ENCODE assay signal across 8 mouse cellular contexts in genomic region chr3:36551343-36551742, GRCm38 (mm10). TPM values are rescaled to one million over a fixed set of nuclear protein-coding genes. Genes with fewer than 3 reads are reported as not detected.
A peak's percentile ranks its signal among the peaks of the same experiment; 100 is the strongest.
DNase-seq lines count a peak whose midpoint lies in the region; ATAC-seq and TF ChIP-seq lines count a peak whose summit lies in the region.

No protein-coding gene starts in this region.

- WGBS in embryonic facial prominence, embryonic 11.5 days = 33% methylated on average over 9 of the region's 9 CpGs
- 55% methylated on average over 9 of the region's 9 CpGs for WGBS in heart, embryonic 13.5 days
- 12% methylated on average over 9 of the region's 9 CpGs for WGBS in midbrain, embryonic 11.5 days
- WGBS in stomach, embryonic 16.5 days = 39% methylated on average over 9 of the region's 9 CpGs

- no peaks in the 10 kb centered on the region for H3K9me3 ChIP-seq in embryonic facial prominence, embryonic 11.5 days (replicated peaks; ENCODE audit: control insufficient read depth, low read length)
- H3K9me3 ChIP-seq in heart, embryonic 13.5 days = no peaks in the 10 kb centered on the region
- no peaks in the 10 kb centered on the region for H3K9me3 ChIP-seq in midbrain, embryonic 11.5 days (ENCODE audit: control insufficient read depth, low read length)
- H3K9me3 ChIP-seq in stomach, embryonic 16.5 days (replicated peaks; ENCODE audit: control insufficient read depth, low read length) = no peaks in the 10 kb centered on the region

- H3K36me3 ChIP-seq in embryonic facial prominence, embryonic 11.5 days (replicated peaks; ENCODE audit: control insufficient read depth, insufficient read depth, low read depth, low read length) = no peaks in the 10 kb centered on the region; the same call in 1 of the 2 replicates
- H3K36me3 ChIP-seq in heart, embryonic 13.5 days = peaks cover 26% of the 10 kb centered on the region
- peaks cover 11% of the 10 kb centered on the region for H3K36me3 ChIP-seq in midbrain, embryonic 11.5 days (ENCODE audit: control insufficient read depth, insufficient read depth, low read length)
- H3K36me3 ChIP-seq in stomach, embryonic 16.5 days (ENCODE audit: control insufficient read depth, insufficient read depth, low read length) = no peaks in the 10 kb centered on the region

- no peaks in the 10 kb centered on the region for H3K4me1 ChIP-seq in embryonic facial prominence, embryonic 11.5 days (ENCODE audit: control insufficient read depth, insufficient read depth, low read length)
- peaks cover 14% of the 10 kb centered on the region for H3K4me1 ChIP-seq in heart, embryonic 13.5 days
- peaks cover 3% of the 10 kb centered on the region; the same call in 1 of the 2 replicates for H3K4me1 ChIP-seq in midbrain, embryonic 11.5 days (ENCODE audit: control insufficient read depth, insufficient read depth, low read length)
- 0 out of 2 replicates have a peak, but pooled peaks cover 5% of the 10 kb centered on the region for H3K4me1 ChIP-seq in stomach, embryonic 16.5 days (ENCODE audit: control insufficient read depth, insufficient read depth, low read length)

- no peak for TF ChIP-seq CTCF in layer of hippocampus, adult 2 months (conservative IDR thresholded peaks at IDR 0.05)
- TF ChIP-seq CTCF in left cerebral cortex, adult 2 months (IDR thresholded peaks at IDR 0.05) = no peak

- H3K4me3 ChIP-seq in layer of hippocampus, adult 2 months = peak overlapping the region; percentile 79
- no peak overlapping the region; the same call in 1 of the 2 replicates for H3K4me3 ChIP-seq in embryonic facial prominence, embryonic 11.5 days (ENCODE audit: low read depth, low read length)
- peak overlapping the region; percentile 68; the same call in 1 of the 2 replicates for H3K4me3 ChIP-seq in heart, embryonic 13.5 days
- H3K4me3 ChIP-seq in left cerebral cortex, adult 2 months = peak overlapping the region; percentile 74
- 0 out of 2 replicates have a peak overlapping the region, but pooled peaks have one; percentile 86 for H3K4me3 ChIP-seq in midbrain, embryonic 11.5 days (ENCODE audit: low read depth, low read length)
- H3K4me3 ChIP-seq in stomach, embryonic 16.5 days (replicated peaks; ENCODE audit: low read length) = no peak overlapping the region

- peak overlapping the region; percentile 93 for H3K27ac ChIP-seq in layer of hippocampus, adult 2 months
- H3K27ac ChIP-seq in embryonic facial prominence, embryonic 11.5 days (replicated peaks; ENCODE audit: low read depth, low read length) = no peak overlapping the region
- H3K27ac ChIP-seq in heart, embryonic 13.5 days (replicated peaks) = no peak overlapping the region
- H3K27ac ChIP-seq in left cerebral cortex, adult 2 months = peak overlapping the region; percentile 87
- H3K27ac ChIP-seq in midbrain, embryonic 11.5 days (ENCODE audit: low read depth, low read length) = peak overlapping the region; percentile 90
- no peak overlapping the region for H3K27ac ChIP-seq in stomach, embryonic 16.5 days (ENCODE audit: low read length)

- peak overlapping the region; percentile 30; the same call in 1 of the 2 replicates for H3K9ac ChIP-seq in embryonic facial prominence, embryonic 11.5 days (replicated peaks; ENCODE audit: low read length)
- H3K9ac ChIP-seq in heart, embryonic 13.5 days = 0 out of 2 replicates have a peak overlapping the region, but pooled peaks have one; percentile 34
- H3K9ac ChIP-seq in midbrain, embryonic 11.5 days (ENCODE audit: low read length) = peak overlapping the region; percentile 79
- H3K9ac ChIP-seq in stomach, embryonic 16.5 days (ENCODE audit: low read length) = no peak overlapping the region

- DNase-seq in layer of hippocampus, adult 2 months (ENCODE audit: low spot score in 2 of 2) = peak in 1 of 2 experiments; percentile 23
- DNase-seq in layer of hippocampus, adult 9-10 months (ENCODE audit: low spot score) = no peak
- peak; percentile 42 for DNase-seq in embryonic facial prominence, embryonic 11.5 days (ENCODE audit: low spot score)
- DNase-seq in left cerebral cortex, adult 2 months (ENCODE audit: extremely low spot score in 1 of 2, low spot score in 2 of 2) = peak; percentile 20 to 23
- peak; percentile 92 for DNase-seq in midbrain, embryonic 11.5 days (ENCODE audit: low spot score, missing footprints)
- DNase-seq in ovary, postnatal 10 days (ENCODE audit: low spot score) = no peak

- no peaks in the 10 kb centered on the region for H3K27me3 ChIP-seq in embryonic facial prominence, embryonic 11.5 days (ENCODE audit: control insufficient read depth, insufficient read depth, low read length)
- H3K27me3 ChIP-seq in heart, embryonic 13.5 days (replicated peaks) = no peaks in the 10 kb centered on the region; the same call in 1 of the 2 replicates
- no peaks in the 10 kb centered on the region for H3K27me3 ChIP-seq in midbrain, embryonic 11.5 days (ENCODE audit: control insufficient read depth, insufficient read depth, low read length)
- H3K27me3 ChIP-seq in stomach, embryonic 16.5 days (ENCODE audit: control insufficient read depth, insufficient read depth, low read length) = no peaks in the 10 kb centered on the region

- peak overlapping the region; percentile 16; the same call in 1 of the 2 replicates for H3K4me2 ChIP-seq in embryonic facial prominence, embryonic 11.5 days (ENCODE audit: low read depth, low read length)
- H3K4me2 ChIP-seq in heart, embryonic 13.5 days = peak overlapping the region; percentile 92
- H3K4me2 ChIP-seq in midbrain, embryonic 11.5 days = peak overlapping the region; percentile 72
- H3K4me2 ChIP-seq in stomach, embryonic 16.5 days (ENCODE audit: low read depth, low read length) = peak overlapping the region; percentile 83

- intact Hi-C loops in left cerebral cortex, adult 2 months (cut with DNase I) = no loop called here

- ATAC-seq in embryonic facial prominence, embryonic 11.5 days (replicated peaks; ENCODE audit: insufficient number of reproducible peaks, low FRiP score, low TSS enrichment, low read depth) = no peak
- ATAC-seq in heart, embryonic 13.5 days (ENCODE audit: extremely low read depth, insufficient number of reproducible peaks, low FRiP score, low TSS enrichment) = no peak
- ATAC-seq in midbrain, embryonic 11.5 days (ENCODE audit: low FRiP score) = peak; percentile 80
- no peak for ATAC-seq in stomach, embryonic 16.5 days (ENCODE audit: insufficient read depth, low FRiP score)

RNA-seq across cellular contexts. Expression of gene Exosc9, which starts 1.1 kb away (rescaled TPM):
- total RNA-seq in layer of hippocampus, adult 2 months (2021) = 10 to 100 TPM; 38.4 to 40.7 TPM
- 89.1 and 90.5 TPM in 2 replicates for polyA plus RNA-seq in embryonic facial prominence, embryonic 11.5 days (2014; fragmentation: Nextera tagmentation; extraction: Ambion mirVana)
- 51.5 and 58.6 TPM in 2 replicates for polyA plus RNA-seq in heart, embryonic 13.5 days (2015; fragmentation: Nextera tagmentation; extraction: Ambion mirVana)
- total RNA-seq in left cerebral cortex, adult 2 months (2021) = 10 to 100 TPM; 37.2 to 42.7 TPM
- polyA plus RNA-seq in midbrain, embryonic 11.5 days (2014; fragmentation: Nextera tagmentation; extraction: Ambion mirVana) = 110 and 113 TPM in 2 replicates
- polyA plus RNA-seq in stomach, embryonic 16.5 days (2015; fragmentation: Nextera tagmentation; extraction: Ambion mirVana) = 49.9 and 50.4 TPM in 2 replicates

RNA-seq across cellular contexts. Expression of gene Ccna2, which starts 20.6 kb away (rescaled TPM):
- total RNA-seq in layer of hippocampus, adult 2 months (2021) = 1 to 10 TPM; 1.5 to 1.8 TPM
- 275 and 297 TPM in 2 replicates for polyA plus RNA-seq in embryonic facial prominence, embryonic 11.5 days (2014; fragmentation: Nextera tagmentation; extraction: Ambion mirVana)
- polyA plus RNA-seq in heart, embryonic 13.5 days (2015; fragmentation: Nextera tagmentation; extraction: Ambion mirVana) = 168 and 184 TPM in 2 replicates
- 1 to 10 TPM in 1 of 2 experiments, under 1 TPM in 1; 0.63 to 1.1 TPM for total RNA-seq in left cerebral cortex, adult 2 months (2021)
- 311 and 320 TPM in 2 replicates for polyA plus RNA-seq in midbrain, embryonic 11.5 days (2014; fragmentation: Nextera tagmentation; extraction: Ambion mirVana)
- polyA plus RNA-seq in stomach, embryonic 16.5 days (2015; fragmentation: Nextera tagmentation; extraction: Ambion mirVana) = 146 and 152 TPM in 2 replicates

RNA-seq across cellular contexts. Expression of gene Gm11549, which starts 29.7 kb away (rescaled TPM):
- total RNA-seq in layer of hippocampus, adult 2 months (2021) = 1 to 10 TPM; 2.4 to 3.1 TPM
- polyA plus RNA-seq in embryonic facial prominence, embryonic 11.5 days (2014; fragmentation: Nextera tagmentation; extraction: Ambion mirVana) = 0.10 and 0.26 TPM in 2 replicates
- 0.29 TPM in 2 replicates for polyA plus RNA-seq in heart, embryonic 13.5 days (2015; fragmentation: Nextera tagmentation; extraction: Ambion mirVana)
- 10 to 100 TPM; 35.7 to 44.6 TPM for total RNA-seq in left cerebral cortex, adult 2 months (2021)
- polyA plus RNA-seq in midbrain, embryonic 11.5 days (2014; fragmentation: Nextera tagmentation; extraction: Ambion mirVana) = 1.3 TPM in 2 replicates
- polyA plus RNA-seq in stomach, embryonic 16.5 days (2015; fragmentation: Nextera tagmentation; extraction: Ambion mirVana) = 0.13 and 0.30 TPM in 2 replicates

Comparison
In these comparisons a context has a peak if more than half of its experiments do, and no peak if none do; other contexts are left out.
1. DNase-seq: peak in embryonic facial prominence, embryonic 11.5 days (single experiment), left cerebral cortex, adult 2 months (2 of 2) and midbrain, embryonic 11.5 days (single experiment); none in layer of hippocampus, adult 9-10 months (single experiment) and ovary, postnatal 10 days (single experiment).
2. H3K27ac ChIP-seq: peak in layer of hippocampus, adult 2 months (single experiment), left cerebral cortex, adult 2 months (single experiment) and midbrain, embryonic 11.5 days (single experiment); none in embryonic facial prominence, embryonic 11.5 days (single experiment), heart, embryonic 13.5 days (single experiment) and stomach, embryonic 16.5 days (single experiment).
3. H3K4me3 ChIP-seq: peak in layer of hippocampus, adult 2 months (single experiment), heart, embryonic 13.5 days (single experiment), left cerebral cortex, adult 2 months (single experiment) and midbrain, embryonic 11.5 days (single experiment); none in embryonic facial prominence, embryonic 11.5 days (single experiment) and stomach, embryonic 16.5 days (single experiment).
4. H3K4me2 ChIP-seq: peak in every context shown above with its lines; median percentile 92 in heart, embryonic 13.5 days; 83 in stomach, embryonic 16.5 days; 72 in midbrain, embryonic 11.5 days; 16 in embryonic facial prominence, embryonic 11.5 days.